Mouse (Mus musculus) MN1 (cell line): Measurements from ENCODE around the gene Msln.
A peak's percentile ranks its signal among the peaks of the same experiment; 100 is the strongest.
"Not testable (repeated sequence)": the region's sequence is repeated elsewhere in the genome, so short reads cannot be mapped to it uniquely, and the experiment has no call there.

Experiments used
- DNase-seq: peaks from one replicate; pipeline ENCODE4 v3.0.0-alpha.2; 2016; ENCODE audit warnings: low spot score

The Msln gene

GRCm38 (mm10) chr17:25769331-25769730, 15.2 kb upstream of the Msln start:
- DNase-seq: peak; percentile 80

GRCm38 (mm10) chr17:25765886-25766285, 11.7 kb upstream of the Msln start:
- DNase-seq: no peak

GRCm38 (mm10) chr17:25762591-25762990, 8.4 kb upstream of the Msln start:
- DNase-seq: no peak

- DNase-seq: no peak
These were observed 7.4 kb upstream of the Msln start for GRCm38 (mm10) chr17:25761561-25761970.

GRCm38 (mm10) chr17:25760148-25760547, 6.0 kb upstream of the Msln start:
- DNase-seq: no peak

- no peak for DNase-seq
These were observed 3.5 kb upstream of the Msln start for GRCm38 (mm10) chr17:25757691-25758090.

- no peak for DNase-seq
These were observed 2.4 kb upstream of the Msln start for GRCm38 (mm10) chr17:25756378-25757242.

- no peak for DNase-seq
These were observed 1.6 kb upstream of the Msln start for GRCm38 (mm10) chr17:25755627-25756377.

GRCm38 (mm10) chr17:25755086-25755485, 908 bp upstream of the Msln start:
- DNase-seq: no peak

- peak; percentile 86 for DNase-seq
These were observed 2.7 kb downstream of the Msln start for GRCm38 (mm10) chr17:25751446-25751845.

- no peak for DNase-seq
These were observed 4.9 kb downstream of the Msln start for GRCm38 (mm10) chr17:25749314-25749713.

GRCm38 (mm10) chr17:25748238-25748637, 5.9 kb downstream of the Msln start:
- DNase-seq: no peak

GRCm38 (mm10) chr17:25744311-25744710, 9.9 kb downstream of the Msln start:
- no peak for DNase-seq

GRCm38 (mm10) chr17:25743831-25744230, 10.3 kb downstream of the Msln start:
- DNase-seq: no peak

- DNase-seq: not testable (repeated sequence)
These were observed 12.7 kb downstream of the Msln start for GRCm38 (mm10) chr17:25741471-25741870.

GRCm38 (mm10) chr17:25738861-25739260, 15.3 kb downstream of the Msln start:
- no peak for DNase-seq

- no peak for DNase-seq
These were observed 18.4 kb downstream of the Msln start, which contains the start of gene Mslnl for GRCm38 (mm10) chr17:25735745-25736144. TSS of gene Mslnl (plus strand) at chr17:25736042.

GRCm38 (mm10) chr17:25735246-25735645, 18.9 kb downstream of the Msln start:
- DNase-seq: no peak

- peak; percentile 93 for DNase-seq
These were observed 22.1 kb downstream of the Msln start for GRCm38 (mm10) chr17:25732082-25732481.

- no peak for DNase-seq
These were observed 26.2 kb downstream of the Msln start for GRCm38 (mm10) chr17:25728009-25728270.

- DNase-seq: peak; percentile 100
These were observed 26.7 kb downstream of the Msln start, which contains the start of the genes Chtf18 and Rpusd1 for GRCm38 (mm10) chr17:25727265-25728008. TSS of gene Chtf18 (minus strand) at chr17:25727419. TSS of gene Rpusd1 (plus strand) at chr17:25727670.

GRCm38 (mm10) chr17:25725264-25725663, 28.9 kb downstream of the Msln start:
- no peak for DNase-seq
